Mouse (Mus musculus): ENCODE measurements around the gene Ces2f. TPM values are rescaled to one million over a fixed set of nuclear protein-coding genes. Genes with fewer than 3 reads are reported as not detected.

Gene Ces2f
- total RNA-seq, 2 experiments from 2014 or later: not detected

- no peak for TF ChIP-seq CTCF (IDR thresholded peaks at IDR 0.05)
- intact Hi-C loops (cut with DNase I): no loop called here
- no peak overlapping the region for H3K4me3 ChIP-seq
- no peak overlapping the region for H3K27ac ChIP-seq
- DNase-seq (ENCODE audit: extremely low spot score in 1 of 2, low spot score in 2 of 2): no peak
Measured at GRCm38 (mm10) chr8:104984126-104984525, 37.0 kb downstream of the Ces2f start.

- H3K27ac ChIP-seq: no peak overlapping the region
- intact Hi-C loops (cut with DNase I): no loop called here
- no peak for DNase-seq (ENCODE audit: extremely low spot score in 1 of 2, low spot score in 2 of 2)
- no peak for TF ChIP-seq CTCF (IDR thresholded peaks at IDR 0.05)
- no peak overlapping the region for H3K4me3 ChIP-seq
Measured at GRCm38 (mm10) chr8:104984942-104985341, 37.8 kb downstream of the Ces2f start.

DNA sequence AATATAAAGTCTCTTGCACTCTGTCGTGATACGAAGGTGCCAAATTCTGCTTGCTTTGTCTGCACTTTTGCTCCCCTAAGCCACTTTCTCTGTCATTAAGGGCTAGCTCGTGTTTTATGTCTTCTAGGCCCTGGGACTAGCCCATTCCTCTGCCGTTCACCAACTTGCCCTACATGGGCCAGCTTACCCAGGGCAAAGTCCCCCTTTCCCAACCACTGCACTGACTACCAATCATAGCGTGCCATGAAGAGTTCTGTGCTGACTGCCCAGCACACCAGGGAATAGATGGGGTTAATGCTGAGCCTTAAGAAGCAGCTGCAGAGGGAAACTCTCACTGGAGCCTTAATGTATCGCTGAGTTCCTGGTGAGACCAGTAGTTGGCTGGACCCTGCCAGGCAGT lies 51.0 kb downstream of the Ces2f start:
- H3K4me3 ChIP-seq: no peak overlapping the region
- no peak overlapping the region for H3K27ac ChIP-seq
- no peak for DNase-seq (ENCODE audit: extremely low spot score in 1 of 2, low spot score in 2 of 2)
- intact Hi-C loops (cut with DNase I): no loop called here
- no peak for TF ChIP-seq CTCF (IDR thresholded peaks at IDR 0.05)

- intact Hi-C loops (cut with DNase I): no loop called here
- no peak for DNase-seq (ENCODE audit: extremely low spot score in 1 of 2, low spot score in 2 of 2)
- TF ChIP-seq CTCF (IDR thresholded peaks at IDR 0.05): no peak
- no peak overlapping the region for H3K4me3 ChIP-seq
- H3K27ac ChIP-seq: no peak overlapping the region
Measured at GRCm38 (mm10) chr8:104999183-104999582, 52.0 kb downstream of the Ces2f start.

DNA sequence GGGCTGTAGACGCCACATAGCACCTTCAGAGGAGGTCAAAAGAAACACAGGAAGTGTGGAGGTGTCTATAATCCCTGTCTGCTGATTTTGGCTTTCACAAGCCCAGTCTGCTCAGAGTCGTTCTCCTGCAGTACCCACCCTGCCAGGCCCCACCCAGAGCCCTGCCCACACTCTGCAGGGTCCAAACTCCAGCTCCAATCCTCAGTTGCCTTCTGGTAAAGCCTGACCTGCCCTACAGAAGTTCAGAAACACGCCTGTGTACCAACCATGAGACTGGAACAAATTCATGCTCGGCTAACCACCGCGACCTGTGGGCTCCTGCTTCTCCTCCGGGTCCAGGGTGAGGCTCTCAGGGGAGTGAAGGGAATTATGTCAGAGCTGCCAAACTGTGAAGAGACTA lies 53.4 kb downstream of the Ces2f start, which contains the start of gene Ces2h:
Gene Ces2h, plus strand, starts transcription at position 268 of the 400 bp plus-strand sequence.
- intact Hi-C loops (cut with DNase I): no loop called here
- no peak within 1 kb of the TSS for H3K27ac ChIP-seq
- TF ChIP-seq CTCF (IDR thresholded peaks at IDR 0.05): no peak
- H3K4me3 ChIP-seq: no peak within 1 kb of the TSS
- DNase-seq (ENCODE audit: extremely low spot score in 1 of 2, low spot score in 2 of 2): no peak

Other genes with a start within 250 kb of the Ces2f start
- not detected for gene Ces2a, start 213.4 kb upstream of the Ces2f start, total RNA-seq (2021)
- under 1 TPM in 1 of 2 experiments, not detected in 1; 0.18 TPM for gene Ces2b, start 115.8 kb upstream of the Ces2f start, total RNA-seq (2021)
- not detected for gene Ces2c, start 100.3 kb upstream of the Ces2f start, total RNA-seq (2021)
- not detected for gene Ces2e, start 21.1 kb upstream of the Ces2f start, total RNA-seq (2021)
- gene Ces2g, start 14.4 kb downstream of the Ces2f start, total RNA-seq (2021): under 1 TPM in 1 of 2 experiments, not detected in 1; 0.34 TPM
- gene Ces2h, start 53.5 kb downstream of the Ces2f start, total RNA-seq (2021): not detected
- not detected for gene Ces3a, start 101.2 kb downstream of the Ces2f start, total RNA-seq (2021)
- not detected for gene Ces3b, start 136.4 kb downstream of the Ces2f start, total RNA-seq (2021)
- gene Ces4a, start 184.4 kb downstream of the Ces2f start, total RNA-seq (2021): not detected
- gene Cbfb, start 223.3 kb downstream of the Ces2f start, total RNA-seq (2021): 10 to 100 TPM; 20.7 to 22.3 TPM